Mouse (Mus musculus) ES-E14 (cell line): ENCODE data around the gene Traf4. TPM values are rescaled to one million over a fixed set of nuclear protein-coding genes. Genes with fewer than 3 reads are reported as not detected.

ENCODE experiments used
- DNase-seq: peaks from one replicate; pipeline ENCODE4 v3.0.0-alpha.2; 2013; ENCODE audit warnings: low read depth, low spot score
- H3K27ac ChIP-seq: 2 replicates; pipeline ENCODE4 v1.5.1; 2012; ENCODE audit warnings: low read depth, mild to moderate bottlenecking, low read length, moderate library complexity, mixed read lengths; ENCODE audit not compliant: poor library complexity, insufficient read depth, severe bottlenecking
- H3K36me3 ChIP-seq: 2 replicates; pipeline ENCODE4 v1.6.1; 2012; ENCODE audit warnings: mild to moderate bottlenecking, low read length, moderate library complexity, mixed read lengths; ENCODE audit not compliant: control insufficient read depth, poor library complexity, insufficient read depth, severe bottlenecking
- H3K4me1 ChIP-seq, 2 experiments: fragments of 150-350 bp in 1 of 2; sonication (generic) in 1 of 2; 2 replicates each; pipeline ENCODE4 v1.6.1; 2012; ENCODE audit warnings: low read length in 2 of 2, mild to moderate bottlenecking in 1 of 2, mixed read lengths in 1 of 2; ENCODE audit not compliant: control insufficient read depth in 2 of 2, insufficient read depth in 2 of 2, poor library complexity in 1 of 2
- H3K4me3 ChIP-seq, 2 experiments: fragments of 150-350 bp in 1 of 2; sonication (generic) in 1 of 2; 2 replicates each; pipeline ENCODE4 v1.5.1; 2012; ENCODE audit warnings: low read length in 2 of 2, low read depth in 1 of 2, mild to moderate bottlenecking in 1 of 2, mixed read lengths in 1 of 2; ENCODE audit not compliant: insufficient read depth in 1 of 2, poor library complexity in 1 of 2, severe bottlenecking in 1 of 2
- H3K9ac ChIP-seq: 2 replicates; pipeline ENCODE4 v1.6.1; 2012; ENCODE audit warnings: low read depth, mild to moderate bottlenecking, low read length, mixed read lengths; ENCODE audit not compliant: poor library complexity, insufficient read depth, severe bottlenecking
- H3K9me3 ChIP-seq: fragments of 150-350 bp; sonication (generic); 2 replicates; pipeline ENCODE4 v1.6.1; 2012; ENCODE audit warnings: low read depth, mild to moderate bottlenecking, low read length; ENCODE audit not compliant: control insufficient read depth, insufficient read depth
- CHD2 ChIP-seq: IDR thresholded peaks from 2 replicates; pipeline ENCODE4 v1.6.1; 2014; ENCODE audit warnings: mild to moderate bottlenecking, low read depth, low read length, inconsistent platforms
- HCFC1 ChIP-seq: IDR thresholded peaks from 2 replicates; pipeline ENCODE4 v1.6.1; 2012; ENCODE audit warnings: low read length, inconsistent platforms, borderline replicate concordance; ENCODE audit not compliant: insufficient read depth
- MAFK ChIP-seq: IDR thresholded peaks from 2 replicates; pipeline ENCODE4 v1.6.1; 2014; ENCODE audit warnings: mild to moderate bottlenecking, low read depth, low read length, inconsistent platforms; ENCODE audit not compliant: insufficient read depth
- ZC3H11A ChIP-seq: IDR thresholded peaks from 2 replicates; pipeline ENCODE4 v1.6.1; 2012; ENCODE audit warnings: low read depth, mild to moderate bottlenecking, inconsistent platforms, low read length, borderline replicate concordance
- ZNF384 ChIP-seq: IDR thresholded peaks from 2 replicates; pipeline ENCODE4 v1.6.1; 2012; ENCODE audit warnings: low read depth, low read length, inconsistent platforms
- in situ Hi-C, 2 experiments: fragments of 600-800 bp; cut with MboI; formaldehyde crosslinking; loops; one replicate each; pipeline ENCODE4 v1.15.1; 2025; ENCODE audit warnings: low sequenced_read_pairs in 2 of 2, inconsistent platforms in 1 of 2; ENCODE audit not compliant: unreplicated experiment in 2 of 2
- total RNA-seq: library from RNA; depleted of rRNA; stranded (reverse); fragments of 300-350 nt; gene quantifications from 2 replicates; pipeline ENCODE4 v1.2.3, GENCODE M21; 2012

The Traf4 gene
- total RNA-seq, 1 experiment = 78.2 TPM

DNA sequence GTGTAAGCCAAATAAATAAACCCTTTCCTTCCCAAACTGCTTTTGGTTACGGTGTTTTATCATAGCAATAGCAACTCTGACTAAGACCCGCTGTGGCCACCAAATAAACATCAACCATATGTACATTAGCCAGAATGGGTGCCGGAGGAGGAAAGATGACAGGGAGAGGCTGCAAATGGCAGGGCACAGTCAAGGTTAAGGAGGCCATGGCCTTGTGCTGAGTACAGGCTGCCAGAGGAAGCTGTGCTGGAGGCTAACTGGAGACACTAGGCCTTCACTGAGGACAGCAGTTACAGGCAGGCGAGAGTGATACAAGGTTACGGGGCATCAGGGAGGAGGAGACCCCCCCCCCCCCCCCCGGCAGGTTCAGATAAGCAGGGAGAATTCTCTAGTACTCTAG lies 44.5 kb upstream of the Traf4 start:
- no peak overlapping the region for H3K9ac ChIP-seq
- no peak overlapping the region for H3K4me3 ChIP-seq
- no peaks in the 10 kb centered on the region for H3K9me3 ChIP-seq
- in situ Hi-C loops = no loop called here
- peaks cover 85% of the 10 kb centered on the region for H3K36me3 ChIP-seq
- H3K4me1 ChIP-seq = no peaks in the 10 kb centered on the region; a peak in 1 of 4 replicates
- no peak for DNase-seq
- H3K27ac ChIP-seq = no peak overlapping the region
- TF ChIP-seq ZNF384 = no peak
- TF ChIP-seq ZC3H11A = no peak
- no peak for TF ChIP-seq CHD2
- no peak for TF ChIP-seq MAFK
- TF ChIP-seq HCFC1 = no peak

DNA sequence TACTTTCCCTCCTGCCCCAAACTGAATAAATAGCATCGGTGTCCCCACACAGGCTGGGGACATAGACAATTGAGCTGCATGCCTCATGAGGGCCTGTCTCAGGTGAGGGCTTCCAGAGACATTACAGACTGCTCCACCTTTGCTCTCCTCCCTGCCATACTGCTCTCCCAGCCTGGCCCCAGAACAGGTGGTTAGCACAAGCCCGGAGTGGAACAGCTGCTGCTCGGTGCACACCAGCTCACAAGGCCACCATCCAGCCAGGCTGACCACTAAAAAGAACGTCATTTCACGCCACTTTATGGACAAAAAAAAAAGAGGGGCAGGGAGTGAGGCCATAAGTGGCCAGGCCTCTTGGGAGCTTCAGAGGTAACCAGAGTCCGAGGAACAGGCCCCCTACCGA lies 41.8 kb upstream of the Traf4 start:
- TF ChIP-seq CHD2 = no peak
- no peak for TF ChIP-seq ZNF384
- no peak for TF ChIP-seq MAFK
- TF ChIP-seq HCFC1 = no peak
- TF ChIP-seq ZC3H11A = no peak
- DNase-seq = no peak
- in situ Hi-C loops = no loop called here
- Histone ChIP-seq H3K4me1 (no peaks in the 10 kb centered on the region; a peak in 1 of 4 replicates), H3K36me3 (peaks cover 73% of the 10 kb centered on the region), H3K9me3 (no peaks in the 10 kb centered on the region), H3K4me3 (no peak overlapping the region), H3K27ac (no peak overlapping the region), H3K9ac (no peak overlapping the region)

- H3K9ac ChIP-seq = no peak overlapping the region
- no peak for TF ChIP-seq ZNF384
- TF ChIP-seq HCFC1 = no peak
- no peak for TF ChIP-seq MAFK
- no peak for TF ChIP-seq ZC3H11A
- TF ChIP-seq CHD2 = no peak
- H3K4me1 ChIP-seq = no peaks in the 10 kb centered on the region; a peak in 1 of 4 replicates
- no peak overlapping the region for H3K27ac ChIP-seq
- DNase-seq = no peak
- no peaks in the 10 kb centered on the region for H3K9me3 ChIP-seq
- H3K4me3 ChIP-seq = no peak overlapping the region
- in situ Hi-C loops = no loop called here
- H3K36me3 ChIP-seq = peaks cover 60% of the 10 kb centered on the region
Measured at GRCm38 (mm10) chr11:78205361-78206206, 40.2 kb upstream of the Traf4 start.

- Histone ChIP-seq H3K9me3 (no peaks in the 10 kb centered on the region), H3K9ac (no peak overlapping the region), H3K36me3 (peaks cover 48% of the 10 kb centered on the region), H3K4me3 (no peak overlapping the region), H3K27ac (no peak overlapping the region), H3K4me1 (no peaks in the 10 kb centered on the region; a peak in 1 of 4 replicates)
- DNase-seq = no peak
- in situ Hi-C loops = no loop called here
- TF ChIP-seq ZNF384 (no peak), CHD2 (no peak), MAFK (no peak), ZC3H11A (no peak), HCFC1 (no peak)
Measured at GRCm38 (mm10) chr11:78204287-78204686, 38.9 kb upstream of the Traf4 start.
